Mouse (Mus musculus): Measurements from ENCODE around the gene Rab24. TPM values are rescaled to one million over a fixed set of nuclear protein-coding genes. Genes with fewer than 3 reads are reported as not detected.

Rab24 gene
- total RNA-seq, 1 experiment from 2014 or later: 31.5 TPM

Other genes starting within 250 kb of the Rab24 start
- gene Uimc1, start 221.6 kb downstream of the Rab24 start, total RNA-seq (2017): 57.7 and 74.5 TPM in 2 replicates
- 13.2 and 14.7 TPM in 2 replicates for gene Zfp346, start 216.6 kb downstream of the Rab24 start, total RNA-seq (2017)
- not detected in 2 replicates for gene Gm17617, start 188.4 kb downstream of the Rab24 start, total RNA-seq (2017)
- gene Fgfr4, start 169.3 kb downstream of the Rab24 start, total RNA-seq (2017): not detected in 2 replicates
- 110 and 124 TPM in 2 replicates for gene Nsd1, start 112.2 kb downstream of the Rab24 start, total RNA-seq (2017)
- 83.2 and 93.3 TPM in 2 replicates for gene Prelid1, start 1.4 kb downstream of the Rab24 start, total RNA-seq (2017)
- gene Mxd3, start 7.9 kb upstream of the Rab24 start, total RNA-seq (2017): 6.2 and 9.0 TPM in 2 replicates
- gene Lman2, start 40.8 kb upstream of the Rab24 start, total RNA-seq (2017): 83.6 and 85.1 TPM in 2 replicates
- 4.2 and 8.7 TPM in 2 replicates for gene Rgs14, start 47.8 kb upstream of the Rab24 start, total RNA-seq (2017)
- not detected in 2 replicates for gene Slc34a1, start 76.2 kb upstream of the Rab24 start, total RNA-seq (2017)
- gene Pfn3, start 93.3 kb upstream of the Rab24 start, total RNA-seq (2017): not detected in 2 replicates
- not detected in 2 replicates for gene F12, start 104.8 kb upstream of the Rab24 start, total RNA-seq (2017)
- gene Grk6, start 123.1 kb upstream of the Rab24 start, total RNA-seq (2017): 68.9 and 84.5 TPM in 2 replicates
- 0.27 TPM in 1 of 2 replicates, not detected in the other for gene Prr7, start 142.3 kb upstream of the Rab24 start, total RNA-seq (2017)
- gene Dbn1, start 166.2 kb upstream of the Rab24 start, total RNA-seq (2017): 1.1 and 5.3 TPM in 2 replicates
- gene Pdlim7, start 191.7 kb upstream of the Rab24 start, total RNA-seq (2017): 4.6 and 12.2 TPM in 2 replicates
- gene Dok3, start 207.3 kb upstream of the Rab24 start, total RNA-seq (2017): 8.3 and 9.6 TPM in 2 replicates
- gene Ddx41, start 214.7 kb upstream of the Rab24 start, total RNA-seq (2017): 59.8 and 62.8 TPM in 2 replicates
- gene Fam193b, start 249.2 kb upstream of the Rab24 start, total RNA-seq (2017): 18.4 and 28.0 TPM in 2 replicates